Mouse (Mus musculus): ENCODE measurements at regions not wholly inside any gene's neighbourhood (a gene's known extent, or its start where the extent isn't known, plus 50 kb on each side); places are given as distances from the start of the nearest gene placed in this dataset.
A peak's percentile ranks its signal among the peaks of the same experiment; 100 is the strongest.

GRCm38 (mm10) chr17:15311822-15312221 lies 64.8 kb downstream of the Dll1 start:
- DNase-seq (ENCODE audit: extremely low spot score in 1 of 2, low spot score in 2 of 2), result no peak
- intact Hi-C loops (cut with DNase I), result no loop called here

- DNase-seq (ENCODE audit: extremely low spot score in 1 of 2, low spot score in 2 of 2), result no peak
- intact Hi-C loops (cut with DNase I), result no loop called here
These were observed 66.2 kb downstream of the Dll1 start for GRCm38 (mm10) chr17:15310465-15310864.

GRCm38 (mm10) chr17:15302110-15302509 lies 74.6 kb downstream of the Dll1 start:
- intact Hi-C loops (cut with DNase I), result no loop called here

GRCm38 (mm10) chr17:15299743-15300371 lies 76.8 kb downstream of the Dll1 start:
- intact Hi-C loops (cut with DNase I), result no loop called here
- DNase-seq (ENCODE audit: extremely low spot score in 1 of 2, low spot score in 2 of 2), result peak in 1 of 2 experiments; percentile 57

More at GRCm38 (mm10) chr17:15302110-15302509, 74.6 kb downstream of the Dll1 start:
- DNase-seq (ENCODE audit: extremely low spot score in 1 of 2, low spot score in 2 of 2), result no peak

GRCm38 (mm10) chr17:15294165-15294585 lies 82.5 kb downstream of the Dll1 start:
- intact Hi-C loops (cut with DNase I), result no loop called here
- DNase-seq (ENCODE audit: extremely low spot score in 1 of 2, low spot score in 2 of 2), result no peak

GRCm38 (mm10) chr17:15292490-15293070 lies 84.1 kb downstream of the Dll1 start:
- intact Hi-C loops (cut with DNase I), result no loop called here
- peak in 1 of 2 experiments; percentile 37 for DNase-seq (ENCODE audit: extremely low spot score in 1 of 2, low spot score in 2 of 2)

- intact Hi-C loops (cut with DNase I), result no loop called here
- no peak for DNase-seq (ENCODE audit: extremely low spot score in 1 of 2, low spot score in 2 of 2)
These were observed 85.0 kb downstream of the Dll1 start for GRCm38 (mm10) chr17:15291626-15292025.

GRCm38 (mm10) chr17:15290326-15290725 lies 86.3 kb downstream of the Dll1 start:
- intact Hi-C loops (cut with DNase I), result no loop called here
- DNase-seq (ENCODE audit: extremely low spot score in 1 of 2, low spot score in 2 of 2), result peak in 1 of 2 experiments; percentile 48

- intact Hi-C loops (cut with DNase I), result no loop called here
- DNase-seq (ENCODE audit: extremely low spot score in 1 of 2, low spot score in 2 of 2), result no peak
These were observed 87.6 kb downstream of the Dll1 start for GRCm38 (mm10) chr17:15289062-15289461.

GRCm38 (mm10) chr17:15288640-15289039 lies 88.0 kb downstream of the Dll1 start:
- intact Hi-C loops (cut with DNase I), result no loop called here
- DNase-seq (ENCODE audit: extremely low spot score in 1 of 2, low spot score in 2 of 2), result no peak

GRCm38 (mm10) chr17:15286596-15286995 lies 90.1 kb downstream of the Dll1 start:
- intact Hi-C loops (cut with DNase I), result no loop called here
- DNase-seq (ENCODE audit: extremely low spot score in 1 of 2, low spot score in 2 of 2), result no peak

- peak; percentile 66 to 84 for DNase-seq (ENCODE audit: extremely low spot score in 1 of 2, low spot score in 2 of 2)
- intact Hi-C loops (cut with DNase I), result no loop called here
These were observed 91.2 kb downstream of the Dll1 start for GRCm38 (mm10) chr17:15285399-15286043.

- intact Hi-C loops (cut with DNase I), result no loop called here
- DNase-seq (ENCODE audit: extremely low spot score in 1 of 2, low spot score in 2 of 2), result no peak
These were observed 106.8 kb downstream of the Dll1 start for GRCm38 (mm10) chr17:15269905-15270304.

- peak in 1 of 2 experiments; percentile 41 for DNase-seq (ENCODE audit: extremely low spot score in 1 of 2, low spot score in 2 of 2)
- intact Hi-C loops (cut with DNase I), result no loop called here
These were observed 107.5 kb downstream of the Dll1 start for GRCm38 (mm10) chr17:15269056-15269612.

- no peak for DNase-seq (ENCODE audit: extremely low spot score in 1 of 2, low spot score in 2 of 2)
- intact Hi-C loops (cut with DNase I), result no loop called here
These were observed 109.0 kb downstream of the Dll1 start for GRCm38 (mm10) chr17:15267721-15268120.

- intact Hi-C loops (cut with DNase I), result no loop called here
- DNase-seq (ENCODE audit: extremely low spot score in 1 of 2, low spot score in 2 of 2), result no peak
These were observed 117.1 kb downstream of the Dll1 start for GRCm38 (mm10) chr17:15259427-15260101.

GRCm38 (mm10) chr17:15255874-15256273 lies 120.8 kb downstream of the Dll1 start:
- intact Hi-C loops (cut with DNase I), result no loop called here
- DNase-seq (ENCODE audit: extremely low spot score in 1 of 2, low spot score in 2 of 2), result no peak

GRCm38 (mm10) chr17:15253785-15254184 lies 122.9 kb downstream of the Dll1 start:
- no peak for DNase-seq (ENCODE audit: extremely low spot score in 1 of 2, low spot score in 2 of 2)
- intact Hi-C loops (cut with DNase I), result no loop called here

- intact Hi-C loops (cut with DNase I), result no loop called here
- no peak for DNase-seq (ENCODE audit: extremely low spot score in 1 of 2, low spot score in 2 of 2)
These were observed 123.4 kb downstream of the Dll1 start for GRCm38 (mm10) chr17:15253271-15253670.
